Mouse (Mus musculus) T-helper 17 cell (primary cell): ENCODE results near the gene Olfr1315-ps1.

ENCODE experiments used
- in situ Hi-C, 2 experiments: fragments of 300-600 bp; cut with MboI, MseI; formaldehyde crosslinking; loops; 1 replicate in 1 of 2; 2 replicates in 1 of 2; pipeline ENCODE4 v1.15.1; 2025; ENCODE audit warnings: high pct_unique_total_duplicates in 2 of 2

The Olfr1315-ps1 gene

DNA sequence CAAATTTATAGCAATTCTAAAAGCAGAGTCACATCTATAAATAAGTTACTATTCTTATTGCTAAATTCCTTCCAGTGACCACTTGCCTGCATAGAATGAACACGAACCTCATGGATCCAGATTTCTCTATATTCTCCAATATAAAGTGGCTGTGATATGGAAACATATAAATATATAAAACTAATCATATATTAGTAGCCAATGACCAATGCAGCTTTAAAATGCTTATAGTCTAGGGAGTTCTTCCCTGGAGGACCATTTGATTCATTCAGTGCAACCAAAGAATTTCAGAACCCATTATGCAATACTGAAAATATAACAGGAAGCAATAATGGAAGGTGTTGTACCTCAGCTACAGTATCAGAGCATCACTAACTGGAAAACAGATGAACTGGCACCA is at the start of gene Olfr1315-ps1:
Olfr1315-ps1 (minus strand) TSS at position 101 of the 400 bp plus-strand sequence.
- in situ Hi-C loops = no loop called here

DNA sequence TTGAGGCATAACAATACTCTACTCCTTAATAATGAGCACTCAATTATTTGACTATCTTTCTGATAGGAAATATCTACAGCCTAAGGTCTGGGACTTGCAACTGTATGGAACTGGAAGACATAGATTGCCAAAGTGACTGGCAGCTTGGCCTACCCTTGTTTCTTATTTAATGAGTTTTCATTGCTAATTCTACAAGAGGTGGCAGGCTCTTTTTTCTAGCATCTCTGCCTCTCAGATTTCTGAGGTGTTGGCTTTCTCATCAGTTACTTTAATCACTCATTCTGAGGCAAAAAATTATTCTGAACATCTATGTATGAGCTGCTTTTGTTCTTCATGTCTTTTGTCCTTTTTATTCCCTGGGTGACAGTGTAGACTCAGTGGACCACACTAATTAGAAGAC is 38.7 kb upstream of the Olfr1315-ps1 start, which contains the start of gene Olfr1318:
Olfr1318 (plus strand) TSS at position 301 of the 400 bp plus-strand sequence.
- in situ Hi-C loops = no loop called here

DNA sequence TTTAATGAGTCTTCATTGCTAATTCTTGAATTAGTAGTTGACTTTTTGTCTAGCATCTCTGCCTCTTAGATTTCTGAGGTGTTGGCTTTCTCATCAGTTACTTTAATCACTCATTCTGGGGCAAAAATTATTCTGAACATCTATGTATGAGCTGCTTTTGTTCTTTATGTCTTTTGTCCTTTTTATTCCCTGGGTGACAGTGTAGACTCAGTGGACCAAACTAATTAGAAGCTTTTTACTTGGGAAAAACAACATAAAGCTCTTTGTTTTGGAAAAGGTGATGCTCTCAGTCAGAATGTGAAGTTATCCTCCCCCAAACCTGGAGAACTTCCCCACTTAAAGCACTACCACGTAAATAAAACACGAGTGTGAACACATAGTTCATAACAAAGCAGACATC is 24.8 kb upstream of the Olfr1315-ps1 start, which contains the start of gene Olfr1317:
Olfr1317 (plus strand) TSS at position 301 of the 400 bp plus-strand sequence.
- in situ Hi-C loops = no loop called here

DNA sequence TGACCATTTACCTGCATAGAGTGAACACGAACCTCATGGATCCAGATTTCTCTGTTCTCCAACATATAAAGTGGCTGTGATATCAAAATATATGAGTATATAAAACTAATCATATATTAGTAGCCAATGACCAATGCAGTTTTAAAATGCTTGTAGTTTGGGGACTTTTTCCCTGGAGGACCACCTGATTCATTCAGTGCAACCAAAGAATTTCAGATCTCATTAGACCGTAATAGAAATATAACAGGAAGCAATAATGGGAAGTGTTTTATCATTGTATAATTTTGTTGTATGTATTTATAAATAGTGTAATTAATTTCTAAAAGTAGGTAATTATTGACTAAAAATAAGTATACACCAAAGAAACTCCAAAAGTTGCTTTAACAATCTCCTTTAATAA is 19.6 kb upstream of the Olfr1315-ps1 start, which contains the start of gene Olfr1316:
Olfr1316 (minus strand) TSS at position 101 of the 400 bp plus-strand sequence.
- in situ Hi-C loops = no loop called here

DNA sequence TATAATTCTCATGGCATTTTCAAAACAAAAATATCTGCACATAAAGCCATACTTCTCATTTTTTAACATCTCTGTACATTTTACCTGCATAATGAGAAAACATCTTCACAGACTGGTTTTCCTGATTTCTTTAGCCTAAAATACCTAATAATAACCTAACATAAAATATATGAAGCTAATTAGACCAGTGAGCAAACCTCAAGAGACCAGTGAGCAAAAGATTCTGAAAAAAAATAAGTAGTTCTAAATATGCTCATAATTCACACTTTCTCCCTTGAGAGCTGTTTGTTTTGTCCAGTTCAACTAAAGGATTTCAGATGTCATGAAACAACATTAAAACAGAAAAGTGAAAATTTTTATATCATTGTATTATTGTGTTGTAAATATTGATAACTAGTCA is 18.6 kb downstream of the Olfr1315-ps1 start, which contains the start of gene Olfr1314:
Olfr1314 (minus strand) TSS at position 101 of the 400 bp plus-strand sequence.
- in situ Hi-C loops = no loop called here

DNA sequence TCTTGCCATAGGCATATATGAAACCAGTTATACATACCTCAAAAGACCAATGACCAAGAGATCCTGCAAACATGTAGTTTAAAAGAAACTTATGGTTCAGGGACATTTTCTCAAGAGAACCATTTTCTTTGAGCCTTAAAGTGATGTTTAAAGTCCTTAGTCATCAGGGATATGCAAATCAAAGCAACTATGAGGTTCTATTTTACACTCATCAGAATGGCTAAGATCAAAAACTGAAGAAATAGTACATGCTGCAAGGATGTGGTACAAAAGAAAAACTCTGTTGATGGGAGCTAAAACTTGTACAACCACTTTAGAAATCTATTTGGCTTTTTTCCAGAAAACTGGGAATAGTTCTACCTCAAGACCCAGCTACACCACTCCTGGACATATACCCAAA is 37.5 kb downstream of the Olfr1315-ps1 start, which contains the start of gene Olfr1313:
Olfr1313 (minus strand) TSS at position 101 of the 400 bp plus-strand sequence.
- in situ Hi-C loops = no loop called here
